Mouse (Mus musculus): Measurements from ENCODE around the gene Serpinb6c. TPM values are rescaled to one million over a fixed set of nuclear protein-coding genes. Genes with fewer than 3 reads are reported as not detected.

Gene Serpinb6c
- polyA plus RNA-seq, 1 experiment from 2014 or later = not detected

- Histone ChIP-seq H3K9ac (ENCODE audit: low read length) (no peak overlapping the region), H3K4me3 (ENCODE audit: control insufficient read depth in 1 of 2, insufficient read depth in 1 of 2, low read depth in 1 of 2, low read length in 2 of 2) (no peak overlapping the region), H3K4me1 (ENCODE audit: control insufficient read depth in 2 of 2, insufficient read depth in 2 of 2, low read length in 2 of 2) (peaks cover 3 to 21% of the 10 kb centered on the region in 2 experiments), H3K27ac (replicated peaks in 1 of 2; ENCODE audit: control insufficient read depth in 1 of 2, insufficient read depth in 1 of 2, low read depth in 2 of 2, low read length in 2 of 2) (0 out of 4 replicates have a peak overlapping the region, but pooled peaks of 1 of the 2 experiments have one; percentile 26), H3K9me3 (ENCODE audit: control insufficient read depth, low read length) (no peaks in the 10 kb centered on the region), H3K36me3 (ENCODE audit: control insufficient read depth, insufficient read depth, low read length) (no peaks in the 10 kb centered on the region), H3K4me2 (ENCODE audit: low read length) (peak overlapping the region; percentile 74; the same call in 1 of the 2 replicates), H3K27me3 (ENCODE audit: control insufficient read depth, insufficient read depth, low read length) (no peaks in the 10 kb centered on the region)
- 15% methylated on average over 5 of the region's 5 CpGs for WGBS
- ATAC-seq (ENCODE audit: insufficient number of reproducible peaks, insufficient read depth, low FRiP score, low read depth) = no peak
Measured at GRCm38 (mm10) chr13:33937151-33937550, 31.6 kb upstream of the Serpinb6c start.

GRCm38 (mm10) chr13:33935465-33936181 is 30.1 kb upstream of the Serpinb6c start:
- Histone ChIP-seq H3K27ac (replicated peaks in 1 of 2; ENCODE audit: control insufficient read depth in 1 of 2, insufficient read depth in 1 of 2, low read depth in 2 of 2, low read length in 2 of 2) (peak overlapping the region; percentile 23 to 41; a peak in 3 of 4 replicates), H3K4me3 (ENCODE audit: control insufficient read depth in 1 of 2, insufficient read depth in 1 of 2, low read depth in 1 of 2, low read length in 2 of 2) (peak overlapping the region; percentile 74 to 80), H3K4me1 (ENCODE audit: control insufficient read depth in 2 of 2, insufficient read depth in 2 of 2, low read length in 2 of 2) (peaks cover 3 to 21% of the 10 kb centered on the region in 2 experiments), H3K9me3 (ENCODE audit: control insufficient read depth, low read length) (no peaks in the 10 kb centered on the region), H3K4me2 (ENCODE audit: low read length) (peak overlapping the region; percentile 74), H3K27me3 (ENCODE audit: control insufficient read depth, insufficient read depth, low read length) (no peaks in the 10 kb centered on the region), H3K36me3 (ENCODE audit: control insufficient read depth, insufficient read depth, low read length) (peaks cover 5% of the 10 kb centered on the region), H3K9ac (ENCODE audit: low read length) (peak overlapping the region; percentile 90)
- peak; percentile 80 for ATAC-seq (ENCODE audit: insufficient number of reproducible peaks, insufficient read depth, low FRiP score, low read depth)
- under 1% methylated on average over 44 of the region's 44 CpGs for WGBS

- peaks cover 14% of the 10 kb centered on the region for H3K36me3 ChIP-seq (ENCODE audit: control insufficient read depth, insufficient read depth, low read length)
- H3K27me3 ChIP-seq (ENCODE audit: control insufficient read depth, insufficient read depth, low read length) = no peaks in the 10 kb centered on the region
- no peak for ATAC-seq (ENCODE audit: insufficient number of reproducible peaks, insufficient read depth, low FRiP score, low read depth)
- H3K4me3 ChIP-seq (ENCODE audit: control insufficient read depth in 1 of 2, insufficient read depth in 1 of 2, low read depth in 1 of 2, low read length in 2 of 2) = peak overlapping the region; percentile 74 to 80; a peak in 3 of 4 replicates
- WGBS = 59% methylated on average over 6 of the region's 6 CpGs
- no peak overlapping the region for H3K27ac ChIP-seq (replicated peaks in 1 of 2; ENCODE audit: control insufficient read depth in 1 of 2, insufficient read depth in 1 of 2, low read depth in 2 of 2, low read length in 2 of 2)
- H3K4me2 ChIP-seq (ENCODE audit: low read length) = peak overlapping the region; percentile 74
- H3K4me1 ChIP-seq (ENCODE audit: control insufficient read depth in 2 of 2, insufficient read depth in 2 of 2, low read length in 2 of 2) = peaks cover 3 to 21% of the 10 kb centered on the region in 2 experiments
- peak overlapping the region; percentile 90 for H3K9ac ChIP-seq (ENCODE audit: low read length)
- no peaks in the 10 kb centered on the region for H3K9me3 ChIP-seq (ENCODE audit: control insufficient read depth, low read length)
Measured at GRCm38 (mm10) chr13:33934743-33935142, 29.2 kb upstream of the Serpinb6c start.

- Histone ChIP-seq H3K27me3 (ENCODE audit: control insufficient read depth, insufficient read depth, low read length) (no peaks in the 10 kb centered on the region), H3K36me3 (ENCODE audit: control insufficient read depth, insufficient read depth, low read length) (peaks cover 32% of the 10 kb centered on the region), H3K9ac (ENCODE audit: low read length) (no peak overlapping the region), H3K9me3 (ENCODE audit: control insufficient read depth, low read length) (no peaks in the 10 kb centered on the region), H3K4me2 (ENCODE audit: low read length) (no peak overlapping the region), H3K4me1 (ENCODE audit: control insufficient read depth in 2 of 2, insufficient read depth in 2 of 2, low read length in 2 of 2) (peaks cover 0 to 9% of the 10 kb centered on the region in 2 experiments; a peak in 1 of 4 replicates), H3K27ac (replicated peaks in 1 of 2; ENCODE audit: control insufficient read depth in 1 of 2, insufficient read depth in 1 of 2, low read depth in 2 of 2, low read length in 2 of 2) (no peak overlapping the region), H3K4me3 (ENCODE audit: control insufficient read depth in 1 of 2, insufficient read depth in 1 of 2, low read depth in 1 of 2, low read length in 2 of 2) (no peak overlapping the region)
- no peak for ATAC-seq (ENCODE audit: insufficient number of reproducible peaks, insufficient read depth, low FRiP score, low read depth)
- 68% methylated on average over 3 of the region's 3 CpGs for WGBS
Measured at GRCm38 (mm10) chr13:33930912-33931311, 25.4 kb upstream of the Serpinb6c start.

- Histone ChIP-seq H3K27me3 (ENCODE audit: control insufficient read depth, insufficient read depth, low read length) (no peaks in the 10 kb centered on the region), H3K9ac (ENCODE audit: low read length) (no peak overlapping the region), H3K4me2 (ENCODE audit: low read length) (no peak overlapping the region), H3K4me1 (ENCODE audit: control insufficient read depth in 2 of 2, insufficient read depth in 2 of 2, low read length in 2 of 2) (peaks cover 0 to 9% of the 10 kb centered on the region in 2 experiments; a peak in 1 of 4 replicates), H3K9me3 (ENCODE audit: control insufficient read depth, low read length) (no peaks in the 10 kb centered on the region), H3K4me3 (ENCODE audit: control insufficient read depth in 1 of 2, insufficient read depth in 1 of 2, low read depth in 1 of 2, low read length in 2 of 2) (no peak overlapping the region), H3K36me3 (ENCODE audit: control insufficient read depth, insufficient read depth, low read length) (peaks cover 34% of the 10 kb centered on the region), H3K27ac (replicated peaks in 1 of 2; ENCODE audit: control insufficient read depth in 1 of 2, insufficient read depth in 1 of 2, low read depth in 2 of 2, low read length in 2 of 2) (no peak overlapping the region)
- no peak for ATAC-seq (ENCODE audit: insufficient number of reproducible peaks, insufficient read depth, low FRiP score, low read depth)
- 64% methylated on average over 2 of the region's 2 CpGs for WGBS
Measured at GRCm38 (mm10) chr13:33930281-33930680, 24.8 kb upstream of the Serpinb6c start.

- Histone ChIP-seq H3K27ac (replicated peaks in 1 of 2; ENCODE audit: control insufficient read depth in 1 of 2, insufficient read depth in 1 of 2, low read depth in 2 of 2, low read length in 2 of 2) (no peak overlapping the region), H3K4me2 (ENCODE audit: low read length) (no peak overlapping the region), H3K4me1 (ENCODE audit: control insufficient read depth in 2 of 2, insufficient read depth in 2 of 2, low read length in 2 of 2) (peaks cover 0 to 2% of the 10 kb centered on the region in 2 experiments; a peak in 1 of 4 replicates), H3K27me3 (ENCODE audit: control insufficient read depth, insufficient read depth, low read length) (no peaks in the 10 kb centered on the region), H3K9me3 (ENCODE audit: control insufficient read depth, low read length) (no peaks in the 10 kb centered on the region), H3K9ac (ENCODE audit: low read length) (no peak overlapping the region), H3K4me3 (ENCODE audit: control insufficient read depth in 1 of 2, insufficient read depth in 1 of 2, low read depth in 1 of 2, low read length in 2 of 2) (no peak overlapping the region), H3K36me3 (ENCODE audit: control insufficient read depth, insufficient read depth, low read length) (peaks cover 73% of the 10 kb centered on the region)
- 58% methylated on average over 5 of the region's 5 CpGs for WGBS
- ATAC-seq (ENCODE audit: insufficient number of reproducible peaks, insufficient read depth, low FRiP score, low read depth) = no peak
Measured at GRCm38 (mm10) chr13:33921699-33922098, 16.2 kb upstream of the Serpinb6c start.

- H3K4me2 ChIP-seq (ENCODE audit: low read length) = no peak overlapping the region
- H3K4me1 ChIP-seq (ENCODE audit: control insufficient read depth in 2 of 2, insufficient read depth in 2 of 2, low read length in 2 of 2) = peaks cover 0 to 2% of the 10 kb centered on the region in 2 experiments; a peak in 1 of 4 replicates
- WGBS = 87% methylated on average over 6 of the region's 6 CpGs
- no peaks in the 10 kb centered on the region for H3K9me3 ChIP-seq (ENCODE audit: control insufficient read depth, low read length)
- H3K27ac ChIP-seq (replicated peaks in 1 of 2; ENCODE audit: control insufficient read depth in 1 of 2, insufficient read depth in 1 of 2, low read depth in 2 of 2, low read length in 2 of 2) = no peak overlapping the region
- H3K4me3 ChIP-seq (ENCODE audit: control insufficient read depth in 1 of 2, insufficient read depth in 1 of 2, low read depth in 1 of 2, low read length in 2 of 2) = no peak overlapping the region
- no peak for ATAC-seq (ENCODE audit: insufficient number of reproducible peaks, insufficient read depth, low FRiP score, low read depth)
- H3K9ac ChIP-seq (ENCODE audit: low read length) = no peak overlapping the region
- H3K36me3 ChIP-seq (ENCODE audit: control insufficient read depth, insufficient read depth, low read length) = peaks cover 71% of the 10 kb centered on the region
- H3K27me3 ChIP-seq (ENCODE audit: control insufficient read depth, insufficient read depth, low read length) = no peaks in the 10 kb centered on the region
Measured at GRCm38 (mm10) chr13:33921041-33921440, 15.5 kb upstream of the Serpinb6c start.
